Mouse (Mus musculus): ENCODE data around the gene Tbc1d10c.
"Not testable (repeated sequence)": the region's sequence is repeated elsewhere in the genome, so short reads cannot be mapped to it uniquely, and the experiment has no call there.

Tbc1d10c gene

DNA sequence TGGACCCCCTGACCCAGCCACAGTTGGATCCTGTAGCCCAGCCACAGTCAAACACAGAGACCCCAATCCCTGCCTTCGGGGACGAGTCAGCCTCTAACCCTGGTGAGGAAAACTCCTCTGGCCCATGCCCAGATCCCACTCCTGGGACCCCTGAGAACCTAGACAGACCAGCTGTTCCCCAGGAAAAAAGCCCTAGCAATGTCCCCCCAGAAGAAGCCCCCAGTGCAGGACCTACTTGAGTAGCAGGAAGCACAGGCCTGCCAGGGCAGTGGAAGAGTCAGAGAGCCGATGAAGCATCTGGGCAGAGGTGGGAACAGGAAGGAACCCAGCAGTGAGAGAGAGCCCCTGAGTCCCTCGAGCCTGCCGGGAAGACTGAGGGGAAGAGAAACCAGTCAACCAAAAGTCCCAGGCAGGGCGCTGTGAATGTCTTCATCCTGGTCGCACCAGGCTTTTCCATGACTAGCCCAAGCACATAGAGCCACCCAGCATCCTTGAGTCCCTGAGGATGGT is 47.3 kb downstream of the Tbc1d10c start, which contains the start of gene Cabp4:
Gene Cabp4, minus strand, starts transcription at position 275 of the 510 bp plus-strand sequence.
- DNase-seq (ENCODE audit: low read depth): no peak

DNA sequence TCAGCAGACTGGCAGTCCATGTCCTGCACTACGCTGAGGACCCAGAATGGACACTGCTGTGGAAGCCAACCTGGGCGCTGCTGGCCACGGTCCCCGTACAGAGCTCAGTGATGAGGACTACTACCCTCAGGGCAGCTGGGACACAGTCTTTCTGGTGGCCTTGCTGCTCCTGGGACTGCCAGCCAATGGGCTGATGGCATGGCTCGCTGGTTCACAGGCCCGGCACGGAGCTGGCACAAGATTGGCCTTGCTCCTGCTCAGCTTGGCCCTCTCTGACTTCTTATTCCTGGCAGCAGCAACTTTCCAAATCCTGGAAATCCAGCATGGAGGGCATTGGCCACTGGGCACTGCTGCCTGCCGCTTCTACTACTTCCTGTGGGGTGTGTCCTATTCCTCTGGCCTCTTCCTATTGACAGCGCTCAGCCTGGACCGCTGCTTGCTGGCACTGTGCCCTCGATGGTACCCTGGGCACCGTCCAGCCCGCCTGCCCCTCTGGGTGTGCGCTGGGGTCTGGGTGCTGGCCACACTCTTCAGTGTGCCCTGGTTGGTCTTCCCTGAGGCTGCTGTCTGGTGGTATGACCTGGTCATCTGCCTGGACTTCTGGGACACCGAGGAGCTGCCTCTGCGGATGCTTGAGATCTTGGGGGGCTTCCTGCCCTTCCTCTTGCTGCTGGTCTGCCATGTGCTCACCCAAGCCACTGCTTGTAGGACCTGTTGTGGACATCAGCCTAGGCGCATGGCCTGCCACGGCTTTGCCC is 48.5 kb downstream of the Tbc1d10c start:
- DNase-seq (ENCODE audit: low read depth): no peak

DNA sequence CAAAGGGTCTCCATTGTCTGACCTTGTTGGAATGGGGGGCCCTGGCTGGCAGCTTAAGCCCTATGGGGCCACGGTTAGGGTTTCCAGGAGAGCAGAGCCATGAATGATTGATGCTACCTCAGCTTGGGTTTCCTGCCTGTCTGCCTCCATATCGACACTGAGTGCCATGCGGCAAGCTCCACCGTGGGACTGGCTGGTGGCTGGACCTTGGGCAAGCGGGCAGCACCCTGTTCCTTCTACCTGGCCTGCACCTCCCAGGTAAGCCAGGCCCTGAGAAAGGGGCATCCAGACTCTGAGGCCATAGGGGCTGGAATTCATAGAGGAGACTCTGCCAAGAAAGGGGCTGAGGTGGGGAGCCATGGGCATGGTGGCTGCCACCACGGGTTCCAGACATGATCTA is 50.9 kb downstream of the Tbc1d10c start:
- DNase-seq (ENCODE audit: low read depth): no peak

DNA sequence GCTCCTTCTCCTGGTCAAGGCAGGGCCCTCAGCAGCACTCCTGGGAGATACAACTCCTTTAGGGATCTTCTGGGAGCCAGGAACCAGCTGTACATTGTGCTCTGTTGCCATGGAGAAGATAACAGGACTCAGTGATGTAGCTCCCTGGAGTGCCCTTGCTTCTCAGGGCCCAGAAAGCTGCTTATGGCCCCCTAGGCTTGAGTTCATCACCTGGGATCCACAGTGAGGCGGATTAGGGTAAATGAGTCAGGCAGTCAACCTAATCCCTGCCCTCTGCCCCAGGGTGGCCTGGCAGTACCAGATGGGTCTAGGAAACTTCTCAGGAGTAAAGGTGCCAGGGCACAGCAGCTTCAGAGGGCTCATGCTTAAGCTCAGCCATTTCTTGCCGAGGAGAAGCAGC is 51.6 kb downstream of the Tbc1d10c start, which contains the start of gene Gpr152:
Gene Gpr152, plus strand, starts transcription at position 342 of the 400 bp plus-strand sequence.
- no peak for DNase-seq (ENCODE audit: low read depth)

DNA sequence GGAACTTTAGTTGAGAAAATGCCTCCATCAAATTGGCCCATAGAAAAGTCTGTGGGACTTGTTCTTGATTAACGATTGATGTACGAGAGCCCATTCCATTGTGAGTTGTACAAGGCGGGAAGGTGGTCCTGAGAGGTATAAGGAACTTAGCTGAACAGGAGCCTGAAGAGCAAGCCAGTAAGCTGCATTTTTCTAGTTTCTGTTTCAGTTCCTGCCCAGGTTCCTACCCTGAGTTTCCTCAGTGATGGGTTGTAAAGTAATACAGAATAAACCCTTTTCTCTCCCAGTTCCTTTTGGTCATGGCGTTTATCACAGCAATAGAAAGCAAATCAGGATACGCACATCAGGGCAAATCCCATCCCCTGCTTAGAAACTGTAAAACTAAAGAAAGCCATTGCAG is 53.2 kb downstream of the Tbc1d10c start:
- no peak for DNase-seq (ENCODE audit: low read depth)

DNA sequence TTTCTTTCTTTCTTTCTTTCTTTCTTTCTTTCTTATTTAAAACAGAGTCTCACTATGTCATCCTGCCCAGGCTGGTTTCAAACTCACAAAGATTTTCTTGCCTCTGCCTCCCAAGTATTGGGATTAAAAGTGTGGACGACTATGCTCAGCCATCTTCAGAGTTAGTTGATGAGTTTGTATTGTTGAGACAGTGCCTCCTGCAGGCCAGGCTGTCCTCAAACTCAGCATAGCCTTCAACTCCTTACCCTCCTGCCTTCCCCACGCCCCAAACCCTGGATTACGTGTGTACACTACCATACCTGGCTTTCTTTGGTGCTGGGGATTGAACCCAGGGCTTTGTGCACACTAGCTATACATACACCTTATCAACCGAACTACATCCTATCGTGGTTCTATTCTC is 54.6 kb downstream of the Tbc1d10c start:
- no peak for DNase-seq (ENCODE audit: low read depth)

DNA sequence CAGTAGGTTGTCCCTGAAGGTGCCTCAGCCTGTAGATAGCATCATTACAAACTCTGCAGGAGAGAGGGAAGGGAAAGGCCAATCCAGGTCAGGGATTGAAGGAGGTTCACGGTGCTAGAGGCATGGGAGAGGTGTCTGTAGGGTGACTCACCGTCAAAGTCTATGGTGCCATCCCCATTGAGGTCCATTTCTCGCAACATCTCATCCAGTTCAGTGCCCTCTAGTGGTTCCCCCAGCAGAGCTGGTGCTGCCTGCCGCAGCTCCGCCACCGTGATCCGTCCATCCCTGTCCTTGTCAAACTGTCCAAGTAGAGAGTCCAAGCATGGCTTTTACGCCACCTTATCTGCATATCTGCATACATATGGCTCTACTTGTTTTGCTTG is 55.1 kb downstream of the Tbc1d10c start:
- peak; percentile 62 for DNase-seq (ENCODE audit: low read depth)

DNA sequence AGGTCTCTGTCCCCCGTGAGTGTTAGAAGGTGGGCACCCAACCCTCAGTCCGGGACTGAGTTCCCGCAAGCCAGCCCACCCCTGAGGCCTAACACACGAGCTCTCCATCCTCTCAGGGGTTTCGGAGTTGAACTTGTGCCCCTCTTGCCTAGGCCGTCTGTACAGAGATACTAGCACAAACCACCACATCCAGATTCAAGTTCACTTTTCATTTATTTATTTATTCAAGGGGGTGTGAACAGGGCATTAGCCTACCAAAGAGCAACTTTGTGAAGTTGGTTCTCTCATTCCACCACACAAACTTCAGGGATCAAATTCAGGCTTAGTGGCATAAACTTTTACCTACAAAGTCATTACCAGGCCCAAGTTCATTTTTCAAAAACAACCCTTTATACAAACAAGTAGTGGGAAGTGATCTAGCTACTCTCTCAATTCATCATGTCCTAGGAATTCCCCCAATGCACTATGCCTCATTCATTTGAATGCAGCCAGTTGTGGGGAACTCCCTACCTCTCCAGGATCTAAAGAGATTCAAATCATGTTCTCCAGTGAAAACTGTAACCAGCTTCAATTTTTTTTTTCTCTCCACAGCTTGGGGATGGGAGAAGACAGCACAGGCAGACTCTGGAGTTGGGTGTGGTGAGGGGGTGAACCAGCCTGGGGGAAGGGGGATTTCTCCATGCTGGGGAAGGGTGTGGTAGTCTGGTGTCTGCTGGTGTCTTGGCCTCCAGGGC is 55.7 kb downstream of the Tbc1d10c start:
- not testable (repeated sequence) for DNase-seq (ENCODE audit: low read depth)

DNA sequence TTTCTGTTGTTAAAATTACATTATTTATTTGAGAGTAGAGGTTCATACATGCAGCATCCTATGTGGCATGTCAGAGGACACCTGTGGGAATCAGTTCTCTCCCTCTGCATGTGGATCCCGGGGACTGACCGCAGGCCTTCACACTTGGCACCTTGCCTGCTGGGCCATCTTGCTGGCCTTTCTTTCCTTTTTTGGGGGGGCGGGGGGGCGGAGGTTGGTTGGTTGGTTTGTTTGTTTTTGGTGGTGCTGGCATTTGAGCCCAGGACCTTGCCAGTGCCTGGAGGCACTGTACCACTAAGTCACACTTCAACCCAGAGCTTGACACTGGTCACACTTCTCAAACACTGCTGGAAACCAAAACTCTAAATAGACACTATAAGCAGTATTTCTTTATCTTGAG is 56.7 kb downstream of the Tbc1d10c start:
- no peak for DNase-seq (ENCODE audit: low read depth)

Data from naive thymus-derived CD4-positive, alpha-beta T cell, adult 2 months (primary cell).